Mouse (Mus musculus): ENCODE results near the gene Ncf2. TPM values are rescaled to one million over a fixed set of nuclear protein-coding genes. Genes with fewer than 3 reads are reported as not detected.
A peak's percentile ranks its signal among the peaks of the same experiment; 100 is the strongest.

Gene Ncf2
- total RNA-seq (2014; rRNA removed) (3.0 and 3.6 TPM in 2 replicates), polyA plus RNA-seq (2012; rRNA removed) (0.60 and 1.2 TPM in 2 replicates)

- TF ChIP-seq CTCF (IDR thresholded peaks at IDR 0.05; ENCODE audit: low read depth, low read length): no peak
- TF ChIP-seq POLR2A (IDR thresholded peaks at IDR 0.05; ENCODE audit: extremely low read depth, insufficient read depth, low read length): no peak
- H3K9ac ChIP-seq (ENCODE audit: low read depth, low read length): no peak within 1 kb of the TSS; the same call in 1 of the 2 replicates
- H3K27me3 ChIP-seq (ENCODE audit: control insufficient read depth, insufficient read depth, low read length): no peaks in the 10 kb centered on the region
- no peak within 1 kb of the TSS for H3K27ac ChIP-seq (replicated peaks; ENCODE audit: insufficient read depth, low read depth, low read length)
- DNase-seq (ENCODE audit: extremely low read depth, low read depth, low spot score): no peak
- no peaks in the 10 kb centered on the region for H3K4me1 ChIP-seq (ENCODE audit: control insufficient read depth, insufficient read depth, low read length)
- 42% methylated on average over 2 of the region's 2 CpGs for WGBS
- no peak within 1 kb of the TSS for H3K4me3 ChIP-seq (ENCODE audit: insufficient read depth, low read depth, low read length)
- H3K79me2 ChIP-seq (ENCODE audit: control insufficient read depth, insufficient read depth, low read length): no peaks in the 10 kb centered on the region
- no peaks in the 10 kb centered on the region for H3K36me3 ChIP-seq (ENCODE audit: control insufficient read depth, insufficient read depth, low read length)
Observed at GRCm38 (mm10) chr1:152799897-152800296, at the start of gene Ncf2. Gene Ncf2 (plus strand): TSS chr1:152800194.

GRCm38 (mm10) chr1:152750312-152750965 is 49.6 kb upstream of the Ncf2 start, which contains the start of gene Apobec4:
Gene Apobec4 (plus strand): TSS chr1:152750551.
- Histone ChIP-seq H3K4me3 (ENCODE audit: insufficient read depth, low read depth, low read length) (no peak within 1 kb of the TSS), H3K27me3 (ENCODE audit: control insufficient read depth, insufficient read depth, low read length) (no peaks in the 10 kb centered on the region), H3K79me2 (ENCODE audit: control insufficient read depth, insufficient read depth, low read length) (no peaks in the 10 kb centered on the region), H3K27ac (replicated peaks; ENCODE audit: insufficient read depth, low read depth, low read length) (no peak within 1 kb of the TSS), H3K4me1 (ENCODE audit: control insufficient read depth, insufficient read depth, low read length) (no peaks in the 10 kb centered on the region), H3K36me3 (ENCODE audit: control insufficient read depth, insufficient read depth, low read length) (no peaks in the 10 kb centered on the region), H3K9ac (ENCODE audit: low read depth, low read length) (no peak within 1 kb of the TSS)
- DNase-seq (ENCODE audit: extremely low read depth, low read depth, low spot score): no peak
- TF ChIP-seq POLR2A (IDR thresholded peaks at IDR 0.05; ENCODE audit: extremely low read depth, insufficient read depth, low read length) (no peak), CTCF (IDR thresholded peaks at IDR 0.05; ENCODE audit: low read depth, low read length) (no peak)
- 67% methylated on average over 13 of the region's 13 CpGs for WGBS

GRCm38 (mm10) chr1:152761791-152762190 is 38.2 kb upstream of the Ncf2 start:
- H3K27ac ChIP-seq (replicated peaks; ENCODE audit: insufficient read depth, low read depth, low read length): no peak overlapping the region
- H3K36me3 ChIP-seq (ENCODE audit: control insufficient read depth, insufficient read depth, low read length): no peaks in the 10 kb centered on the region
- no peaks in the 10 kb centered on the region for H3K27me3 ChIP-seq (ENCODE audit: control insufficient read depth, insufficient read depth, low read length)
- 0 out of 2 replicates have a peak, but pooled peaks cover under 1% of the 10 kb centered on the region for H3K79me2 ChIP-seq (ENCODE audit: control insufficient read depth, insufficient read depth, low read length)
- no peak overlapping the region for H3K4me3 ChIP-seq (ENCODE audit: insufficient read depth, low read depth, low read length)
- WGBS: 75% methylated on average over 2 of the region's 2 CpGs
- no peak for DNase-seq (ENCODE audit: extremely low read depth, low read depth, low spot score)
- peaks cover 2% of the 10 kb centered on the region; the same call in 1 of the 2 replicates for H3K4me1 ChIP-seq (ENCODE audit: control insufficient read depth, insufficient read depth, low read length)
- H3K9ac ChIP-seq (ENCODE audit: low read depth, low read length): no peak overlapping the region
- TF ChIP-seq CTCF (IDR thresholded peaks at IDR 0.05; ENCODE audit: low read depth, low read length) (no peak), POLR2A (IDR thresholded peaks at IDR 0.05; ENCODE audit: extremely low read depth, insufficient read depth, low read length) (no peak)

GRCm38 (mm10) chr1:152766032-152766772 is 33.8 kb upstream of the Ncf2 start, which contains the start of the genes Rgl1 and Arpc5:
Gene Rgl1 (minus strand): TSS chr1:152766351.
Gene Arpc5 (plus strand): TSS chr1:152766542.
- Histone ChIP-seq H3K4me3 (ENCODE audit: insufficient read depth, low read depth, low read length) (peak within 1 kb of the TSS; percentile 84), H3K36me3 (ENCODE audit: control insufficient read depth, insufficient read depth, low read length) (peaks cover 17% of the 10 kb centered on the region), H3K9ac (ENCODE audit: low read depth, low read length) (peak within 1 kb of the TSS; percentile 70), H3K79me2 (ENCODE audit: control insufficient read depth, insufficient read depth, low read length) (peaks cover 2% of the 10 kb centered on the region; the same call in 1 of the 2 replicates), H3K4me1 (ENCODE audit: control insufficient read depth, insufficient read depth, low read length) (peaks cover 5% of the 10 kb centered on the region), H3K27ac (replicated peaks; ENCODE audit: insufficient read depth, low read depth, low read length) (peak within 1 kb of the TSS; percentile 50), H3K27me3 (ENCODE audit: control insufficient read depth, insufficient read depth, low read length) (no peaks in the 10 kb centered on the region)
- 1% methylated on average over 83 of the region's 86 CpGs for WGBS
- TF ChIP-seq CTCF (IDR thresholded peaks at IDR 0.05; ENCODE audit: low read depth, low read length) (no peak), POLR2A (IDR thresholded peaks at IDR 0.05; ENCODE audit: extremely low read depth, insufficient read depth, low read length) (peak; percentile 91)
- peak; percentile 81 for DNase-seq (ENCODE audit: extremely low read depth, low read depth, low spot score)

GRCm38 (mm10) chr1:152766804-152767748 is 32.9 kb upstream of the Ncf2 start:
- peak overlapping the region; percentile 63 for H3K4me3 ChIP-seq (ENCODE audit: insufficient read depth, low read depth, low read length)
- under 1% methylated on average over 60 of the region's 60 CpGs for WGBS
- H3K9ac ChIP-seq (ENCODE audit: low read depth, low read length): peak overlapping the region; percentile 70
- TF ChIP-seq POLR2A (IDR thresholded peaks at IDR 0.05; ENCODE audit: extremely low read depth, insufficient read depth, low read length) (no peak), CTCF (IDR thresholded peaks at IDR 0.05; ENCODE audit: low read depth, low read length) (no peak)
- DNase-seq (ENCODE audit: extremely low read depth, low read depth, low spot score): peak; percentile 12
- H3K36me3 ChIP-seq (ENCODE audit: control insufficient read depth, insufficient read depth, low read length): peaks cover 24% of the 10 kb centered on the region
- peaks cover 5% of the 10 kb centered on the region for H3K4me1 ChIP-seq (ENCODE audit: control insufficient read depth, insufficient read depth, low read length)
- H3K27me3 ChIP-seq (ENCODE audit: control insufficient read depth, insufficient read depth, low read length): no peaks in the 10 kb centered on the region
- peaks cover 2% of the 10 kb centered on the region; the same call in 1 of the 2 replicates for H3K79me2 ChIP-seq (ENCODE audit: control insufficient read depth, insufficient read depth, low read length)
- peak overlapping the region; percentile 50 for H3K27ac ChIP-seq (replicated peaks; ENCODE audit: insufficient read depth, low read depth, low read length)
